In the genomic region with DNA sequence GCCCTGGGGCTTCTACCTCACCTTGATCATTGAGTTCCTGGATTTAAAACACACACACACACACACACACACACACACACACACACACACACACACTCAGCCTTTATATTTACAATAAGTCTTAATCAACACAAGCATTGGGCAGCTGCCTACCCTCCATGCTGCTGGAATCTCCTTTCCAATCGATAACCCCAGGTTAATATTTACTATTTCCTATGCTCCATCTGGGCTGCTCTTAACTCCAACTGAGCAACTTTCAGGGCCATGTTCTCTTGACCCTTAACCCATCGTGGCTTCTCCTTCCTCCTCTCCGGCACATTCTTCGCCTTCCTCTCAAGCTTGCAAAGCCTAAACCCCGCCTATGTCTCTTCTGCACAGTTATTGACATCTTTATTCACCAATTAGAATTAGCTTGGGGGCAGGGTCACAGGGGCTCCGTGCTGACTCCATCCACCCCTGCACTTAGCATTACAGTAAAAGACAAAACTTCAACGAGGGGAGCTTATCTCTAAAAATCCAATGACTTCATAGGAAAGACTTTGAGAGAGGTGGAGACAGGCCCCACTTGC, we compare ENCODE assay signal across 16 mouse cellular contexts. TPM values are rescaled to one million over a fixed set of nuclear protein-coding genes. Genes with fewer than 3 reads are reported as not detected.
"Had no signal": no experiment of that assay in that cellular context is flagged by ENCODE, and none has a peak within 500 bp of the region (broad histone marks: within the 10 kb centered on the region; RNA-seq: fewer than 3 reads in every experiment).

No protein-coding gene starts in this region.

- H3K27ac ChIP-seq: hindbrain, embryonic 15.5 days; kidney, postnatal 0 days; limb, embryonic 12.5 days; midbrain, embryonic 12.5 days; neural tube, embryonic 15.5 days had no signal

- H3K4me3 ChIP-seq: hindbrain, embryonic 15.5 days; limb, embryonic 12.5 days; midbrain, embryonic 12.5 days; myocyte; neural tube, embryonic 15.5 days had no signal

- H3K4me1 ChIP-seq: hindbrain, embryonic 15.5 days; limb, embryonic 12.5 days; midbrain, embryonic 12.5 days; neural tube, embryonic 15.5 days had no signal

- DNase-seq: kidney, adult 8-10 months; kidney, postnatal 36 days; layer of hippocampus, adult 9-11 months; right cerebral cortex, postnatal 4 days; spleen, adult 18-20 months; thymus, adult 18-20 months; thymus, postnatal 36 days had no signal

- H3K9ac ChIP-seq: hindbrain, embryonic 15.5 days; limb, embryonic 12.5 days; midbrain, embryonic 12.5 days; neural tube, embryonic 15.5 days had no signal

- H3K4me2 ChIP-seq: hindbrain, embryonic 15.5 days; limb, embryonic 12.5 days; midbrain, embryonic 12.5 days; neural tube, embryonic 15.5 days had no signal

- H3K27me3 ChIP-seq: hindbrain, embryonic 15.5 days; limb, embryonic 12.5 days; midbrain, embryonic 12.5 days; neural tube, embryonic 15.5 days had no signal

- H3K36me3 ChIP-seq: hindbrain, embryonic 15.5 days; limb, embryonic 12.5 days; midbrain, embryonic 12.5 days; neural tube, embryonic 15.5 days had no signal

- H3K9me3 ChIP-seq: hindbrain, embryonic 15.5 days; limb, embryonic 12.5 days; midbrain, embryonic 12.5 days; neural tube, embryonic 15.5 days had no signal

RNA-seq across cellular contexts. Expression of a gene that starts 51.6 kb away (rescaled TPM):
- total RNA-seq: layer of hippocampus, adult 18-20 months; left cerebral cortex, postnatal 36 days; megakaryocyte-erythroid progenitor cell, adult 5-6 weeks had no signal
- polyA plus RNA-seq: midbrain, embryonic 12.5 days had no signal
